Mouse (Mus musculus): ENCODE measurements around the gene Msrb3. TPM values are rescaled to one million over a fixed set of nuclear protein-coding genes. Genes with fewer than 3 reads are reported as not detected.

Gene Msrb3
- total RNA-seq (2021): 1 to 10 TPM; 6.4 to 7.2 TPM
- long read RNA-seq, experiment 1, partial matches to known transcripts: 1 of 8 reads
- long read RNA-seq, experiment 1, other reads (novel, unspliced or antisense): 3 of 8 reads
- long read RNA-seq, experiment 2, partial matches to known transcripts: 0 of 4 reads
- long read RNA-seq, experiment 2, other reads (novel, unspliced or antisense): 1 of 4 reads

- Histone ChIP-seq H3K27ac (peak within 1 kb of the TSS; percentile 70; the same call in 1 of the 2 replicates), H3K4me3 (peak within 1 kb of the TSS; percentile 70)
- DNase-seq (ENCODE audit: extremely low spot score in 1 of 2, low spot score in 2 of 2): peak; percentile 74 to 78
- TF ChIP-seq CTCF (IDR thresholded peaks at IDR 0.05): no peak
- intact Hi-C loops (cut with DNase I): no loop called here
Observed at GRCm38 (mm10) chr10:120898785-120899762, at the start of gene Msrb3. Gene Msrb3 (minus strand): TSS chr10:120899101.

DNA sequence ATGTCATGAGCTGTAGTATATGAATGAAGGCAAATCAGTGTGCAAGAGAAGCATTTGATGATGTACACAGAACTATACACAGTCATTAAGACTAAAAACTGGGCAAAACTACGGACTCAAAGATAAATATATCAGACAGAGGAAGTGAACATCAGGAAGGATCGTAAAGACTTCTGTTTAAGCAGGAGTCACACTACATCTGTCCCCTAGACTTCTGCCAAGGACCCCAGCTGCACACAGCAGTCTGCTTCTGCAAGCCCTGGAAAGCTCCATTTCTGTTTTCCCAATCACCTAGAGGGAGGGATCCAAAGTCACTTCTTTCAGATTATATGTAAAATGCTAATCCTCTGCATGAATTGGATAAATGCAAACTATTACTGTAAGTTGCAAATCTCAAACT lies 49.6 kb upstream of the Msrb3 start:
- TF ChIP-seq CTCF (IDR thresholded peaks at IDR 0.05): no peak
- no peak for DNase-seq (ENCODE audit: extremely low spot score in 1 of 2, low spot score in 2 of 2)
- H3K27ac ChIP-seq: no peak overlapping the region
- H3K4me3 ChIP-seq: no peak overlapping the region
- intact Hi-C loops (cut with DNase I): no loop called here

GRCm38 (mm10) chr10:120947842-120948241 lies 48.9 kb upstream of the Msrb3 start:
- no peak overlapping the region for H3K27ac ChIP-seq
- no peak for TF ChIP-seq CTCF (IDR thresholded peaks at IDR 0.05)
- no peak for DNase-seq (ENCODE audit: extremely low spot score in 1 of 2, low spot score in 2 of 2)
- no peak overlapping the region for H3K4me3 ChIP-seq
- intact Hi-C loops (cut with DNase I): no loop called here

DNA sequence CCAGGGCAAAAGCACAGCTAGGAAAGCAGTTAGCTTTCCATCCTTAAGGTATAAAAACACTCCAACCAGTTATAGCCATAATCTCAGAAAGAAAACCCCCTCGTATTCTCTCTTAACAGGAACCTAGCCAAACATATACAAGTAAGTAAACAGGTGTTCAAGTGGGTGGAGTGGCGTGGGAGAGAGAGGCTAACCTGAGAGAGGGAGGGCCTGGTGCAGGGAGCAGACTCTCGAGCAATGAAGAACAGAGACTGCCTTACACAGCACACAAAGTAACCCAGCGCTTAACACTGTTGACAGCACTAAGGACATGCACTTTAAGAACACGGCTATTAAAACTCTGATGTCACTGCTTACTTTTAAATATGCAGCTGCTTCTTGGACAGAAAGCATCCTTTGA lies 47.9 kb upstream of the Msrb3 start:
- H3K4me3 ChIP-seq: no peak overlapping the region
- intact Hi-C loops (cut with DNase I): no loop called here
- H3K27ac ChIP-seq: no peak overlapping the region
- no peak for DNase-seq (ENCODE audit: extremely low spot score in 1 of 2, low spot score in 2 of 2)
- no peak for TF ChIP-seq CTCF (IDR thresholded peaks at IDR 0.05)

DNA sequence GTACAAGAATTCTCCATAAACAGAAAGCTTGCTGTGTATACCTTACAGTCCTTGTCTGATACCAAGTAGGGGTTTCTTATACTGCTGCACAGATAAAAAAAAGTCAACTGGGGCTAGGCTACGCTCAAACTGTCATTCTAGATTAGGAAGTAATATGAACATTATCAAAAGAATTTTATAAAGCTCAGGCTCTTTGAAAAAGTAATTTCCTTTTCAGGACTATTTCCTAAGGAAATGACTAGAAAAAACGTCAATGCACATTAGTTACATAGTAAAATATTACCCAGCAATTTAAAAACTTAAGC lies 40.0 kb upstream of the Msrb3 start:
- no peak for DNase-seq (ENCODE audit: extremely low spot score in 1 of 2, low spot score in 2 of 2)
- Histone ChIP-seq H3K4me3 (no peak overlapping the region), H3K27ac (no peak overlapping the region)
- TF ChIP-seq CTCF (IDR thresholded peaks at IDR 0.05): no peak
- intact Hi-C loops (cut with DNase I): loop anchor here (2.0 kb wide), 2 partner anchors 40 to 94 kb away; partner anchors contain the start of genes Lemd3 and Wif1

GRCm38 (mm10) chr10:120938077-120938903 lies 39.4 kb upstream of the Msrb3 start:
- intact Hi-C loops (cut with DNase I): loop anchor here (2.0 kb wide), 2 partner anchors 41 to 95 kb away; partner anchors contain the start of genes Lemd3 and Wif1
- H3K4me3 ChIP-seq: no peak overlapping the region
- peak; percentile 78 for TF ChIP-seq CTCF (IDR thresholded peaks at IDR 0.05)
- peak; percentile 44 to 46 for DNase-seq (ENCODE audit: extremely low spot score in 1 of 2, low spot score in 2 of 2)
- no peak overlapping the region for H3K27ac ChIP-seq

DNA sequence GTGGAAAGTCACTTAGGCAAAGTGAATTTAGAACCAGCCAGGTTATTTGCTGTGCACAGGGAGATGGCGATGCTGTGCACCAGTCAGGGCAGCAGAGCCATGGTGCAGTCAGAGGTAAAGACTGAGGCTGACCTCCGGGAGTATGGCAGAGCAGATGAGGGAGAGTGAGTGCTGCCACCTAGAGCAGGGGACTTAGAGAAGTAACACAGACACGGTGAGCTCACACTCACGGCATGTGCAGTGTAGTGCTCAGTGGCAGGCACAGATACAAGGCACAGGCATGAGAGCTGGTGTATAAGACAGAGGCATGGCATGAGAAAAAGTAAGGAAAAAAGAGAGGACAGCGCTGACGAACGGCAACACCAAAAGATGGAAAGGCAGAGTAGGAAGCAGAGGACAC lies 30.6 kb upstream of the Msrb3 start:
- Histone ChIP-seq H3K4me3 (no peak overlapping the region), H3K27ac (no peak overlapping the region)
- no peak for TF ChIP-seq CTCF (IDR thresholded peaks at IDR 0.05)
- no peak for DNase-seq (ENCODE audit: extremely low spot score in 1 of 2, low spot score in 2 of 2)
- intact Hi-C loops (cut with DNase I): no loop called here

DNA sequence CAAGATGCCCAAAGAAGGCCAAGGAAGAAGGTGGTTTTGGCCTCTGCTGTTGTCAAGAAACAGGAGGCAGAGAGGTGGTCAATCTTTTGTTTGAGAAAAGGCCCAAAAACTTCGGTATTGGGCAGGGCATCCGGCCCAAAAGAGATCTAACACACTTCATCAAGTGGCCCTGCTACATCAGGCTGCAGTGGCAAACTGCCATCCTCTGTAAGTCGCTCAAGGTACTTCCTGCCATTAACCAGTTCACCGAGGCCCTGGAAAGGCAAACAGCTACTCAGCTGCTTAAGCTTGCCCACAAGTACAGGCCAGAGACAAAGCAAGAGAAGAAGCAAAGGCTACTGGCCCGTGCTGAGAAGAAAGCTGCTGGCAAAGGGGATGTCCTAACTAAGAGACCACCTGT lies 29.3 kb upstream of the Msrb3 start:
- Histone ChIP-seq H3K4me3 (no peak overlapping the region), H3K27ac (no peak overlapping the region)
- intact Hi-C loops (cut with DNase I): no loop called here
- no peak for TF ChIP-seq CTCF (IDR thresholded peaks at IDR 0.05)
- DNase-seq (ENCODE audit: extremely low spot score in 1 of 2, low spot score in 2 of 2): no peak

GRCm38 (mm10) chr10:120926156-120926555 lies 27.3 kb upstream of the Msrb3 start:
- no peak for TF ChIP-seq CTCF (IDR thresholded peaks at IDR 0.05)

DNA sequence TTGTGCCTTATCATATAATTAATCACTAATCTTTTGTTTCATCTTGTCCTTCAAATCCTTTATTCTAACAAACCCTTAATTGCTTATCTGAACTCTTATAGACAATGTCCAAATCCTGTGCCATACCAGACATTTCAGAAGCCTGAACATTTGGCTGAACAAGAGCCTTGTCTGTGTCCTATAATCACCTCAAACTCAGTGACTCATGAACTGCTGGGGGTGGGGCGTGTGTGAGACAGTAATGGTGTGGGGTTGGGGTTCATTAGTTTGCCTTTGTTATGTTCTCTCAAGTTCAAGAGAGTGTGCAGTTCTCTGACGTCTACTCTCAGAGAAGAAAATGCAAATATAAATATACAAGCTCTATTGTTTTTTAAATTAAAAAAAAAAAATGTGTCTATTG lies 22.6 kb upstream of the Msrb3 start:
- no peak overlapping the region for H3K27ac ChIP-seq
- DNase-seq (ENCODE audit: extremely low spot score in 1 of 2, low spot score in 2 of 2): no peak
- TF ChIP-seq CTCF (IDR thresholded peaks at IDR 0.05): no peak
- intact Hi-C loops (cut with DNase I): no loop called here
- H3K4me3 ChIP-seq: no peak overlapping the region

More at GRCm38 (mm10) chr10:120926156-120926555, 27.3 kb upstream of the Msrb3 start:
- Histone ChIP-seq H3K4me3 (no peak overlapping the region), H3K27ac (no peak overlapping the region)
- DNase-seq (ENCODE audit: extremely low spot score in 1 of 2, low spot score in 2 of 2): no peak
- intact Hi-C loops (cut with DNase I): no loop called here

GRCm38 (mm10) chr10:120920604-120921003 lies 21.7 kb upstream of the Msrb3 start:
- DNase-seq (ENCODE audit: extremely low spot score in 1 of 2, low spot score in 2 of 2): no peak
- Histone ChIP-seq H3K4me3 (no peak overlapping the region), H3K27ac (no peak overlapping the region)
- no peak for TF ChIP-seq CTCF (IDR thresholded peaks at IDR 0.05)
- intact Hi-C loops (cut with DNase I): no loop called here

GRCm38 (mm10) chr10:120916250-120916649 lies 17.3 kb upstream of the Msrb3 start:
- H3K4me3 ChIP-seq: no peak overlapping the region
- intact Hi-C loops (cut with DNase I): no loop called here
- H3K27ac ChIP-seq: no peak overlapping the region
- no peak for DNase-seq (ENCODE audit: extremely low spot score in 1 of 2, low spot score in 2 of 2)
- TF ChIP-seq CTCF (IDR thresholded peaks at IDR 0.05): peak; percentile 24

Data from left cerebral cortex, adult 2 months (tissue).